Mouse (Mus musculus) heart, postnatal 36 days (tissue): ENCODE results near the gene Csk. TPM values are rescaled to one million over a fixed set of nuclear protein-coding genes. Genes with fewer than 3 reads are reported as not detected.

Experiments used
- total RNA-seq, 2 experiments: library from RNA; stranded (reverse); gene quantifications; 2 replicates each; pipeline ENCODE4 v1.2.3; 2021

The Csk gene
- total RNA-seq, 2 experiments from 2014 or later: 26.2 to 28.5 TPM

Other genes with a start within 250 kb of the Csk start
- 1 to 10 TPM; 8.2 to 8.8 TPM for gene Ppcdc, start 213.5 kb downstream of the Csk start, total RNA-seq
- gene Scamp5, start 185.6 kb downstream of the Csk start, total RNA-seq: 1 to 10 TPM; 5.4 to 6.4 TPM
- gene Rpp25, start 149.6 kb downstream of the Csk start, total RNA-seq: 1 to 10 TPM; 1.0 to 2.1 TPM
- gene Cox5a, start 132.4 kb downstream of the Csk start, total RNA-seq: 1,000 to 10,000 TPM; 2,624 to 2,673 TPM
- gene Fam219b, start 116.1 kb downstream of the Csk start, total RNA-seq: 1 to 10 TPM; 7.2 to 8.3 TPM
- gene Mpi, start 100.9 kb downstream of the Csk start, total RNA-seq: 100 to 1,000 TPM; 129 to 161 TPM
- gene Scamp2, start 92.7 kb downstream of the Csk start, total RNA-seq: 10 to 100 TPM; 25.8 to 29.4 TPM
- 1 to 10 TPM; 7.1 to 8.2 TPM for gene Ulk3, start 64.2 kb downstream of the Csk start, total RNA-seq
- gene Cplx3, start 47.4 kb downstream of the Csk start, total RNA-seq: not detected
- not detected for gene Lman1l, start 32.9 kb downstream of the Csk start, total RNA-seq
- gene Cyp1a2, start 30.1 kb upstream of the Csk start, total RNA-seq: not detected
- gene Cyp1a1, start 34.3 kb upstream of the Csk start, total RNA-seq: not detected
- 1 to 10 TPM; 5.0 to 5.2 TPM for gene Edc3, start 54.9 kb upstream of the Csk start, total RNA-seq
- 10 to 100 TPM; 29.4 to 39.8 TPM for gene Clk3, start 112.2 kb upstream of the Csk start, total RNA-seq
- gene Arid3b, start 183.2 kb upstream of the Csk start, total RNA-seq: 1 to 10 TPM; 3.6 to 4.1 TPM